Mouse (Mus musculus): ENCODE data around the gene Olfr94. TPM values are rescaled to one million over a fixed set of nuclear protein-coding genes. Genes with fewer than 3 reads are reported as not detected.

Olfr94 gene
- polyA plus RNA-seq (2015; fragmentation: Nextera tagmentation; extraction: Ambion mirVana), result 0.18 and 0.19 TPM in 2 replicates

DNA sequence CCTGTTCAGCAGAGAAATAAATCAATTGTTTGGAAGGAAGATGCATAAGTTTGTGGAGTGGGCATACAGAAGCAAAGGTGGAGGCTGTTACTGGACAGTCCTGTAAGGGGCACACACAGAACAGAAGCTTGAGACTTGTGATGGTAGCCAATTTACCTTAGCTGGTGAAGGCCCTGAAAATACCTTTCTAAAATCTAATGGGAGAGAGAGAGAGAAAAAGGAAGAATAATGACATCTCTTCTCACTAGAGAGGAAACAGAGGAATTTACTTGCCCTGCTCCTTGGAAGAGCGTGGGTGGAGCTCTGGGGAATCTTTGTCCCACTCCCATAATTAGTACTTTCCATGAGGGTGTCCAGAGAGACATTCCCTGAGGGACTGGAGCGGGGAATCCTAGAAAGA, at the start of gene Olfr94:
TSS of gene Olfr94 (minus strand) at position 101 of the 400 bp plus-strand sequence.

DNA sequence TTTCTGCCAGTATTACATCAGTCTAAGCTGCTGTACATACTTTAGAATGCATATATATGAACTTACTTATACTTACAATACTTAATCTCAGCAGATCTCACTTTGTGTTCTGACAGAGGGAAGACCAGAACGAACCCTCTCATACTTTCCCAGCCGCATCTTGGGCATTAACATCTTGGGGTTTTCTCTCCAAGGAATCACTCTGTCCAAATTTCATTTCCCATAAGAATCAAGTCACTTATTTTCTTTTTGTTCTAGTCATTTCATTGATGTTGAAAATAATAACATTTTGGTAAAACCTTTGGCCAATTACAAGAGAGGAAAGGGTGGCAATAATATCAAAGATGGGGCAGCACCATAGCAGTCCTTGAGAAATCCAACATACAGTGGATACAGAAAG, 36.4 kb upstream of the Olfr94 start, which contains the start of gene Olfr97:
TSS of gene Olfr97 (minus strand) at position 101 of the 400 bp plus-strand sequence.

DNA sequence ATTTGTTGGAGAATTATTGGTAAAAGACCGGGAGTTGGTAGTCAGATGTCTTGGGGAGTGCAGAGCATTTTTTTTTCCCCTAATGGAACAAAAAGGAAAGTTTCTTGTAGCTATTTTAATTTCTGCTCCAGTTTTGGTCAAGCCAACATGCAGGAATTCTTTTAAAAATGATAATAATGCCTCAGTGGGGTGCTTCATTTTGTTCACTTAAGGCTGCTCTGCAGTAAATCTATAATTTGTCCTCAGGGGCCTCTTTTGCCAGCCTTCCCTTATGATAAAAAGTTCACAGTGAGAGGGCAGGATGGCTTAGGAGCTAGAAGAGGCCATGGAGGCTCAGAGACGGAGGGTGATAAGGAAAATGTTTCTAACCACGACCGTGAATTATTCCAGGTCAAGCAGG, 19.1 kb upstream of the Olfr94 start, which contains the start of gene Olfr96:
TSS of gene Olfr96 (plus strand) at position 301 of the 400 bp plus-strand sequence.

DNA sequence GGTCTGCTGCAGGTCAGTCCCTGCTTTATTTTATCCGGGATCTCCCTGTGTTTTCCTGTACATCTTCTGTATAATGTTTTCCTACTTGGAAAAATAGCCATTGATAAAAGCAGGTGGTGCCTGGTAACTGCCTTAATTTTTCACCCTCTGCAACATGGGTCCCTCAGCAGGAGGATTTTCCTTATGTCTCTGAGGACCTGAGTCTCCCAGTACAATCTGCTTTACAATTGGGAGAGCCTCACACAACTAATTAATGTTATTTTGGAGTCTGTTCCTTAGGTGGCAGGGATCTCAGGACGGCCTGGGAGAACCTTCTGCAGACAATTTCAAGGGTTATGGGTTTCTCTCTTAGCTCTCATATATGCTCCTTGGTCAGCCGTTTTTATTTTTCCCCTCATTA, 12.2 kb upstream of the Olfr94 start, which contains the start of gene Olfr95:
TSS of gene Olfr95 (minus strand) at position 101 of the 400 bp plus-strand sequence.

DNA sequence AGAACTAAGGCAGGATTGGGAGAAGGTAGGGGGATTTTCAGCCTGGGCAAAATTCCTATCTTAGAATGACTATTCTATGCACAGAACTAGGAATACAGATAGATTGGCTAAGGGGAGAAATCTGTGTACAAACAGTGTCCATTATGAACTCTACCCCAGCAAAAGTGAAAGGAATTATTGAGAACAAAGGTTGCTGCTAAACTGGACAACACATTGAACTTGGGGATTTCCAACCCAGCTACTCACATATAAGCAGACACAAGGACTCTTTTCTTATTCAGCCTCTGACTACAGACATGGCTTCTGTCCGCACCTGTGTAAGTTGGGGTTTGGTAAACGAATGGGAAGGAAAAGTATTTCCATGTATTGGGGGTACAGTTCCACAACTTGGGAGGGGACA, 7.1 kb downstream of the Olfr94 start, which contains the start of gene Ubd:
TSS of gene Ubd (plus strand) at position 237 of the 400 bp plus-strand sequence.

DNA sequence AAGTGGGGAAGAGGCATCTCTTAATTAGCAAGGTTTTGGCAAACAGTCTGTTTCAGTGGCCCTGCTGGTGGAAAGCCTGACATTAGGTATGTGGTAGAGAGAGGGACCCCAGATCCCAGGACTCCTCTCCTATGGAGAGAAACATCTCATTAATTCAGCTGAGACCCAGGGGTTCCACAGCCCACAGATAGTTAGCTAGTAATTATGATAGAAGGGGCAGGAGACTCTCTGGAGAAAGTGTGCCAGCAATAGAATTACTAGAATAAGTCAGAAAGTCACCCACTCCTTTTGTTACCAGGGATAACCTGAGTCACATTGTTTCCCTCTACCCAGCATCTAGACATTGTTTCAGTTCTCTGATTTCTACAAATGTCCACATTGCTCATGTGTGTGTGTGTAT, 39.4 kb downstream of the Olfr94 start, which contains the start of gene Olfr93:
TSS of gene Olfr93 (minus strand) at position 101 of the 400 bp plus-strand sequence.

Other genes starting within 250 kb of the Olfr94 start
- 103 and 106 TPM in 2 replicates for gene Ppp1r11, start 249.3 kb downstream of the Olfr94 start, polyA plus RNA-seq (2015; fragmentation: Nextera tagmentation; extraction: Ambion mirVana)
- gene Znrd1, start 242.4 kb downstream of the Olfr94 start, polyA plus RNA-seq (2015; fragmentation: Nextera tagmentation; extraction: Ambion mirVana), result 45.3 and 49.1 TPM in 2 replicates
- 4.8 and 5.9 TPM in 2 replicates for gene Znrd1as, start 242.4 kb downstream of the Olfr94 start, polyA plus RNA-seq (2015; fragmentation: Nextera tagmentation; extraction: Ambion mirVana)
- 0.25 TPM in 1 of 2 replicates, not detected in the other for gene 2410137M14Rik, start 219.8 kb downstream of the Olfr94 start, polyA plus RNA-seq (2015; fragmentation: Nextera tagmentation; extraction: Ambion mirVana)
- 0.34 and 0.47 TPM in 2 replicates for gene H2-M5, start 211.5 kb downstream of the Olfr94 start, polyA plus RNA-seq (2015; fragmentation: Nextera tagmentation; extraction: Ambion mirVana)
- gene Zfp57, start 199.8 kb downstream of the Olfr94 start, polyA plus RNA-seq (2015; fragmentation: Nextera tagmentation; extraction: Ambion mirVana), result 22.6 and 30.9 TPM in 2 replicates
- gene Mog, start 177.6 kb downstream of the Olfr94 start, polyA plus RNA-seq (2015; fragmentation: Nextera tagmentation; extraction: Ambion mirVana), result not detected in 2 replicates
- gene Gabbr1, start 155.0 kb downstream of the Olfr94 start, polyA plus RNA-seq (2015; fragmentation: Nextera tagmentation; extraction: Ambion mirVana), result 9.2 and 9.7 TPM in 2 replicates
- not detected in 2 replicates for gene Olfr90, start 112.5 kb downstream of the Olfr94 start, polyA plus RNA-seq (2015; fragmentation: Nextera tagmentation; extraction: Ambion mirVana)
- gene Olfr91, start 102.7 kb downstream of the Olfr94 start, polyA plus RNA-seq (2015; fragmentation: Nextera tagmentation; extraction: Ambion mirVana), result not detected in 2 replicates
- not detected in 2 replicates for gene Olfr92, start 80.9 kb downstream of the Olfr94 start, polyA plus RNA-seq (2015; fragmentation: Nextera tagmentation; extraction: Ambion mirVana)
- not detected in 2 replicates for gene Olfr93, start 39.5 kb downstream of the Olfr94 start, polyA plus RNA-seq (2015; fragmentation: Nextera tagmentation; extraction: Ambion mirVana)
- 0.13 TPM in 1 of 2 replicates, not detected in the other for gene Ubd, start 7.1 kb downstream of the Olfr94 start, polyA plus RNA-seq (2015; fragmentation: Nextera tagmentation; extraction: Ambion mirVana)
- gene Olfr95, start 12.1 kb upstream of the Olfr94 start, polyA plus RNA-seq (2015; fragmentation: Nextera tagmentation; extraction: Ambion mirVana), result not detected in 2 replicates
- gene Olfr96, start 19.2 kb upstream of the Olfr94 start, polyA plus RNA-seq (2015; fragmentation: Nextera tagmentation; extraction: Ambion mirVana), result not detected in 2 replicates
- gene Olfr97, start 36.3 kb upstream of the Olfr94 start, polyA plus RNA-seq (2015; fragmentation: Nextera tagmentation; extraction: Ambion mirVana), result not detected in 2 replicates
- gene Olfr98, start 62.8 kb upstream of the Olfr94 start, polyA plus RNA-seq (2015; fragmentation: Nextera tagmentation; extraction: Ambion mirVana), result not detected in 2 replicates
- 3.8 and 4.2 TPM in 2 replicates for gene H2-M3, start 69.2 kb upstream of the Olfr94 start, polyA plus RNA-seq (2015; fragmentation: Nextera tagmentation; extraction: Ambion mirVana)
- not detected in 2 replicates for gene Olfr99, start 82.5 kb upstream of the Olfr94 start, polyA plus RNA-seq (2015; fragmentation: Nextera tagmentation; extraction: Ambion mirVana)
- gene Olfr101, start 103.3 kb upstream of the Olfr94 start, polyA plus RNA-seq (2015; fragmentation: Nextera tagmentation; extraction: Ambion mirVana), result not detected in 2 replicates
- gene Olfr102, start 116.1 kb upstream of the Olfr94 start, polyA plus RNA-seq (2015; fragmentation: Nextera tagmentation; extraction: Ambion mirVana), result not detected in 2 replicates
- gene Olfr103, start 138.7 kb upstream of the Olfr94 start, polyA plus RNA-seq (2015; fragmentation: Nextera tagmentation; extraction: Ambion mirVana), result not detected in 2 replicates
- not detected in 2 replicates for gene Olfr104-ps, start 158.6 kb upstream of the Olfr94 start, polyA plus RNA-seq (2015; fragmentation: Nextera tagmentation; extraction: Ambion mirVana)
- not detected in 2 replicates for gene Olfr105-ps, start 178.0 kb upstream of the Olfr94 start, polyA plus RNA-seq (2015; fragmentation: Nextera tagmentation; extraction: Ambion mirVana)
- not detected in 2 replicates for gene Olfr106-ps, start 189.4 kb upstream of the Olfr94 start, polyA plus RNA-seq (2015; fragmentation: Nextera tagmentation; extraction: Ambion mirVana)
- not detected in 2 replicates for gene Olfr107, start 198.2 kb upstream of the Olfr94 start, polyA plus RNA-seq (2015; fragmentation: Nextera tagmentation; extraction: Ambion mirVana)
- not detected in 2 replicates for gene Olfr108, start 244.5 kb upstream of the Olfr94 start, polyA plus RNA-seq (2015; fragmentation: Nextera tagmentation; extraction: Ambion mirVana)